Mouse (Mus musculus) hindbrain, embryonic 16.5 days (tissue): Measurements from ENCODE around the gene Poc1b. TPM values are rescaled to one million over a fixed set of nuclear protein-coding genes. Genes with fewer than 3 reads are reported as not detected.
"Not testable (repeated sequence)": the region's sequence is repeated elsewhere in the genome, so short reads cannot be mapped to it uniquely, and the experiment has no call there.

Source experiments
- ATAC-seq: fragments of 200-750 bp; cut with Nextera tagmentation; 2 replicates; pipeline ENCODE4 v1.8.0; 2017; ENCODE audit warnings: moderate TSS enrichment, moderate library complexity
- H3K27ac ChIP-seq: fragments of 300-500 bp; sonication (generic); 2 replicates; pipeline ENCODE4 v1.5.1; 2014; ENCODE audit warnings: low read depth, mild to moderate bottlenecking, control low read depth, low read length, moderate library complexity
- H3K27me3 ChIP-seq: fragments of 300-500 bp; sonication (generic); replicated peaks from 2 replicates; pipeline ENCODE4 v1.6.1; 2014; ENCODE audit warnings: low read length; ENCODE audit not compliant: control insufficient read depth, insufficient read depth
- H3K36me3 ChIP-seq: fragments of 300-500 bp; sonication (generic); 2 replicates; pipeline ENCODE4 v1.6.1; 2014; ENCODE audit warnings: mild to moderate bottlenecking, low read length, moderate library complexity, mixed read lengths; ENCODE audit not compliant: control insufficient read depth, insufficient read depth
- H3K4me1 ChIP-seq: fragments of 300-500 bp; sonication (generic); 2 replicates; pipeline ENCODE4 v1.6.1; 2014; ENCODE audit warnings: low read depth, low read length; ENCODE audit not compliant: control insufficient read depth, insufficient read depth
- H3K4me2 ChIP-seq: fragments of 300-500 bp; sonication (generic); 2 replicates; pipeline ENCODE4 v1.6.1; 2014; ENCODE audit warnings: mild to moderate bottlenecking, low read length, control low read depth, moderate library complexity
- H3K4me3 ChIP-seq: fragments of 300-500 bp; sonication (generic); 2 replicates; pipeline ENCODE4 v1.5.1; 2014; ENCODE audit warnings: mild to moderate bottlenecking, low read length, control low read depth, moderate library complexity
- H3K9ac ChIP-seq: fragments of 300-500 bp; sonication (generic); 2 replicates; pipeline ENCODE4 v1.6.1; 2014; ENCODE audit warnings: low read depth, mild to moderate bottlenecking, control low read depth, low read length, moderate library complexity
- H3K9me3 ChIP-seq: fragments of 300-500 bp; sonication (generic); 2 replicates; pipeline ENCODE4 v1.6.1; 2014; ENCODE audit warnings: mild to moderate bottlenecking, low read length, moderate library complexity; ENCODE audit not compliant: control insufficient read depth
- WGBS: fragments of 180-500 bp; shearing (Covaris S2); extraction: QIAGEN DNeasy Blood & Tissue Kit; methylation state at CpG from one replicate; pipeline ENCODE4 v1.1.7; 2014; 5-methylcytosine and 5-hydroxymethylcytosine counted together
- polyA plus RNA-seq: library from polyadenylated mRNA; unstranded; fragments of >200 nt; fragmentation: Nextera tagmentation; extraction: Ambion mirVana; gene quantifications from 2 replicates; pipeline ENCODE4 v1.2.1, GENCODE M21; 2015

The Poc1b gene
- polyA plus RNA-seq, 1 experiment from 2014 or later, result 9.1 TPM

GRCm38 (mm10) chr10:99136337-99136736 lies 29.5 kb downstream of the Poc1b start:
- Histone ChIP-seq H3K27me3 (no peaks in the 10 kb centered on the region), H3K4me2 (no peak overlapping the region)

GRCm38 (mm10) chr10:99145611-99146010 lies 38.8 kb downstream of the Poc1b start:
- Histone ChIP-seq H3K4me1 (no peaks in the 10 kb centered on the region), H3K9me3 (no peaks in the 10 kb centered on the region), H3K9ac (no peak overlapping the region), H3K27me3 (no peaks in the 10 kb centered on the region), H3K27ac (no peak overlapping the region), H3K36me3 (0 out of 2 replicates have a peak, but pooled peaks cover 2% of the 10 kb centered on the region), H3K4me3 (no peak overlapping the region), H3K4me2 (no peak overlapping the region)
- WGBS, result 84% methylated on average over 8 of the region's 8 CpGs
- ATAC-seq, result no peak

More at GRCm38 (mm10) chr10:99136337-99136736, 29.5 kb downstream of the Poc1b start:
- H3K27ac ChIP-seq, result no peak overlapping the region
- 0 out of 2 replicates have a peak, but pooled peaks cover 3% of the 10 kb centered on the region for H3K9me3 ChIP-seq
- H3K9ac ChIP-seq, result no peak overlapping the region
- H3K36me3 ChIP-seq, result peaks cover 9% of the 10 kb centered on the region; the same call in 1 of the 2 replicates
- WGBS, result 65% methylated on average over 5 of the region's 5 CpGs
- peaks cover 2% of the 10 kb centered on the region; the same call in 1 of the 2 replicates for H3K4me1 ChIP-seq
- no peak overlapping the region for H3K4me3 ChIP-seq
- ATAC-seq, result no peak

GRCm38 (mm10) chr10:99146596-99146995 lies 39.8 kb downstream of the Poc1b start:
- Histone ChIP-seq H3K4me1 (no peaks in the 10 kb centered on the region), H3K9ac (no peak overlapping the region), H3K27ac (no peak overlapping the region), H3K4me3 (no peak overlapping the region), H3K27me3 (no peaks in the 10 kb centered on the region), H3K36me3 (0 out of 2 replicates have a peak, but pooled peaks cover 2% of the 10 kb centered on the region), H3K9me3 (no peaks in the 10 kb centered on the region), H3K4me2 (no peak overlapping the region)
- 96% methylated on average over 8 of the region's 8 CpGs for WGBS
- no peak for ATAC-seq

- Histone ChIP-seq H3K4me3 (no peak overlapping the region), H3K4me2 (no peak overlapping the region), H3K36me3 (0 out of 2 replicates have a peak, but pooled peaks cover 2% of the 10 kb centered on the region), H3K9me3 (no peaks in the 10 kb centered on the region), H3K9ac (no peak overlapping the region), H3K27ac (no peak overlapping the region), H3K27me3 (no peaks in the 10 kb centered on the region), H3K4me1 (no peaks in the 10 kb centered on the region)
- WGBS, result 93% methylated on average over 6 of the region's 6 CpGs
- no peak for ATAC-seq
These were observed 43.2 kb downstream of the Poc1b start for GRCm38 (mm10) chr10:99150016-99150415.

- H3K27me3 ChIP-seq, result no peaks in the 10 kb centered on the region
- ATAC-seq, result no peak
- WGBS, result 95% methylated on average over 1 of the region's 1 CpGs
- H3K9ac ChIP-seq, result no peak overlapping the region
- no peak overlapping the region for H3K27ac ChIP-seq
- H3K4me3 ChIP-seq, result no peak overlapping the region
- H3K36me3 ChIP-seq, result peaks cover 2% of the 10 kb centered on the region; the same call in 1 of the 2 replicates
- no peak overlapping the region for H3K4me2 ChIP-seq
- no peaks in the 10 kb centered on the region for H3K9me3 ChIP-seq
- H3K4me1 ChIP-seq, result no peaks in the 10 kb centered on the region
These were observed 44.7 kb downstream of the Poc1b start for GRCm38 (mm10) chr10:99151580-99151979.

- H3K27ac ChIP-seq, result no peak overlapping the region
- WGBS, result 94% methylated on average over 6 of the region's 6 CpGs
- no peaks in the 10 kb centered on the region for H3K9me3 ChIP-seq
- no peak for ATAC-seq
- H3K4me1 ChIP-seq, result no peaks in the 10 kb centered on the region
- H3K4me2 ChIP-seq, result no peak overlapping the region
- peaks cover 2% of the 10 kb centered on the region; the same call in 1 of the 2 replicates for H3K36me3 ChIP-seq
- no peak overlapping the region for H3K4me3 ChIP-seq
- no peak overlapping the region for H3K9ac ChIP-seq
- H3K27me3 ChIP-seq, result no peaks in the 10 kb centered on the region
These were observed 45.2 kb downstream of the Poc1b start for GRCm38 (mm10) chr10:99152063-99152462.

GRCm38 (mm10) chr10:99154635-99155034 lies 47.8 kb downstream of the Poc1b start:
- 89% methylated on average over 8 of the region's 8 CpGs for WGBS

GRCm38 (mm10) chr10:99156808-99157207 lies 50.0 kb downstream of the Poc1b start:
- no peaks in the 10 kb centered on the region for H3K9me3 ChIP-seq
- no peak overlapping the region for H3K27ac ChIP-seq
- no peak overlapping the region for H3K4me3 ChIP-seq
- H3K4me2 ChIP-seq, result no peak overlapping the region
- no peaks in the 10 kb centered on the region; the same call in 1 of the 2 replicates for H3K36me3 ChIP-seq
- H3K4me1 ChIP-seq, result no peaks in the 10 kb centered on the region
- ATAC-seq, result no peak
- no peaks in the 10 kb centered on the region for H3K27me3 ChIP-seq
- 91% methylated on average over 5 of the region's 5 CpGs for WGBS
- H3K9ac ChIP-seq, result no peak overlapping the region

More at GRCm38 (mm10) chr10:99154635-99155034, 47.8 kb downstream of the Poc1b start:
- Histone ChIP-seq H3K27me3 (no peaks in the 10 kb centered on the region), H3K27ac (no peak overlapping the region), H3K4me3 (no peak overlapping the region), H3K9ac (no peak overlapping the region), H3K4me1 (no peaks in the 10 kb centered on the region), H3K4me2 (no peak overlapping the region), H3K9me3 (no peaks in the 10 kb centered on the region), H3K36me3 (peaks cover 2% of the 10 kb centered on the region; the same call in 1 of the 2 replicates)
- no peak for ATAC-seq

GRCm38 (mm10) chr10:99157697-99158096 lies 50.9 kb downstream of the Poc1b start:
- not testable (repeated sequence) for H3K4me1 ChIP-seq, ATAC-seq, H3K36me3 ChIP-seq, H3K27me3 ChIP-seq, H3K9me3 ChIP-seq, H3K4me2 ChIP-seq, H3K27ac ChIP-seq, H3K4me3 ChIP-seq, H3K9ac ChIP-seq
- 96% methylated on average over 10 of the region's 10 CpGs for WGBS
